Mouse (Mus musculus) limb, embryonic 11.5 days (tissue): ENCODE measurements around the gene Gpam. TPM values are rescaled to one million over a fixed set of nuclear protein-coding genes. Genes with fewer than 3 reads are reported as not detected.

ENCODE experiments used
- ATAC-seq: fragments of 200-750 bp; cut with Nextera tagmentation; 2 replicates; pipeline ENCODE4 v1.8.0; 2017; ENCODE audit warnings: low read depth; ENCODE audit not compliant: insufficient number of reproducible peaks, low FRiP score, low TSS enrichment
- DNase-seq: peaks from one replicate; pipeline ENCODE4 v3.0.0-alpha.2; 2015; ENCODE audit warnings: low spot score
- H3K27ac ChIP-seq: fragments of 300-500 bp; sonication (generic); replicated peaks from 2 replicates; pipeline ENCODE4 v1.5.1; 2014; ENCODE audit warnings: low read depth, mild to moderate bottlenecking, low read length
- H3K27me3 ChIP-seq: fragments of 300-500 bp; sonication (generic); 2 replicates; pipeline ENCODE4 v1.6.1; 2014; ENCODE audit warnings: mild to moderate bottlenecking, low read length, mixed read lengths; ENCODE audit not compliant: control insufficient read depth, insufficient read depth
- H3K36me3 ChIP-seq: fragments of 300-500 bp; sonication (generic); 2 replicates; pipeline ENCODE4 v1.6.1; 2014; ENCODE audit warnings: mild to moderate bottlenecking, low read length, moderate library complexity, mixed read lengths; ENCODE audit not compliant: control insufficient read depth, insufficient read depth
- H3K4me1 ChIP-seq: fragments of 300-500 bp; sonication (generic); 2 replicates; pipeline ENCODE4 v1.6.1; 2014; ENCODE audit warnings: low read length, mixed read lengths; ENCODE audit not compliant: control insufficient read depth, insufficient read depth
- H3K4me2 ChIP-seq: fragments of 300-500 bp; sonication (generic); 2 replicates; pipeline ENCODE4 v1.6.1; 2014; ENCODE audit warnings: low read depth, mild to moderate bottlenecking, moderate library complexity; ENCODE audit not compliant: severe bottlenecking
- H3K4me3 ChIP-seq: fragments of 300-500 bp; sonication (generic); 2 replicates; pipeline ENCODE4 v1.5.1; 2014; ENCODE audit warnings: low read depth, low read length
- H3K9ac ChIP-seq: fragments of 300-500 bp; sonication (generic); 2 replicates; pipeline ENCODE4 v1.6.1; 2014; ENCODE audit warnings: mild to moderate bottlenecking, low read length
- H3K9me3 ChIP-seq: fragments of 300-500 bp; sonication (generic); 2 replicates; pipeline ENCODE4 v1.6.1; 2016; ENCODE audit warnings: low read length; ENCODE audit not compliant: control insufficient read depth
- WGBS: fragments of 180-500 bp; shearing (Covaris S2); extraction: QIAGEN DNeasy Blood & Tissue Kit; methylation state at CpG from one replicate; pipeline ENCODE4 v1.1.7; 2014; 5-methylcytosine and 5-hydroxymethylcytosine counted together
- polyA plus RNA-seq: library from polyadenylated mRNA; unstranded; fragments of >200 nt; fragmentation: Nextera tagmentation; extraction: Ambion mirVana; gene quantifications from 2 replicates; pipeline ENCODE4 v1.2.1, GENCODE M21; 2014

Gene Gpam
- polyA plus RNA-seq, 1 experiment from 2014 or later = 14.4 TPM

DNA sequence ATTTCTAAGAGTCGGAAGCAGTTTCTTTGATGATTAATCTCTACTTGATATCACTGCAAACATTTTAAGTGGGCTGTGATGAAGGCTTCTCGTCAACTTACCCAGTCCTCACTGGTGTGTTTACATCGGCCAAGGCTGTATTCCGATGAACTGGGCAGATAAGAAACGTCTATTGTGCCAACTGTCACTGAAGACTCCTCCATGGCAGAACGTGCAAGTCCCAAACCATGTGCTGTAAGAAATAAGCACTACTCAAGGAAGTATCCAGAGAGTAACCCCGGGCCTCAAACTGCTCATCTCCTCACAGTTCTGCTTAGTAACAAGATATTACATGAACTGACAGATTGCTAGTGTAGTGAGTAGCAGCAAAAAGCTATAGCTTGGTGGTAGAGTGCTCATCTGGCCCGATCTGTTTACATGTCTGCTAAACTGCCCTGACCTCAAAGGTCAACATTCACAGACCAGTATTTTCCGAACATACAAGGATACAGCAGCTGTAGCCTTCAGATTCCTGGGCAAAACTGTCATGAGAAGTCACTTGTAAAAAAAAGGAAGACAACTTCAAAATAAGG is 29.6 kb downstream of the Gpam start:
- WGBS = 67% methylated on average over 9 of the region's 9 CpGs
- H3K36me3 ChIP-seq = 0 out of 2 replicates have a peak, but pooled peaks cover 3% of the 10 kb centered on the region
- peaks cover 5% of the 10 kb centered on the region; the same call in 1 of the 2 replicates for H3K4me1 ChIP-seq
- H3K27ac ChIP-seq = no peak overlapping the region
- H3K9me3 ChIP-seq = no peaks in the 10 kb centered on the region
- H3K4me3 ChIP-seq = no peak overlapping the region
- no peaks in the 10 kb centered on the region for H3K27me3 ChIP-seq
- DNase-seq = no peak
- ATAC-seq = no peak
- H3K4me2 ChIP-seq = no peak overlapping the region
- H3K9ac ChIP-seq = no peak overlapping the region

DNA sequence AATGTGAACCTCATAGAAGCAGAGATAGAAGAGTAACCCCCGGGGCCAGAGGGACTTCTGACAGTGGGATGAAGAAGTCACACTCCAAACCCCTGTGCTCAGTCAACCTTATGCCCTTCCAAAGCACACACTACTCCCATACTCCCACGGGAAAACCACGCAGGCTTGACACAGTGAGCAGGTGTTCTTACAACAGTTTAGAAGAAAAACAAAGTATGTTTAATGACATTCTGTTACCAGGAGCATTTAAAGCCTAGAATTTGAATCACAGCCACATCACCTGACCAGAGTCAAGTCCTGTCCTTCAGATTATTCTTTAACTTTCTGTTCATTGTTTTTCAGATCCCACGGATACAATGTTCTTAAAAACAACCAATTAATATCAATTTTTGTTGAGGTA is 30.4 kb downstream of the Gpam start:
- Histone ChIP-seq H3K27ac (no peak overlapping the region), H3K36me3 (peaks cover 3% of the 10 kb centered on the region; the same call in 1 of the 2 replicates), H3K4me1 (peaks cover 5% of the 10 kb centered on the region; the same call in 1 of the 2 replicates), H3K9me3 (no peaks in the 10 kb centered on the region), H3K4me3 (no peak overlapping the region), H3K27me3 (no peaks in the 10 kb centered on the region), H3K4me2 (no peak overlapping the region), H3K9ac (no peak overlapping the region)
- ATAC-seq = no peak
- 94% methylated on average over 4 of the region's 4 CpGs for WGBS
- DNase-seq = no peak

DNA sequence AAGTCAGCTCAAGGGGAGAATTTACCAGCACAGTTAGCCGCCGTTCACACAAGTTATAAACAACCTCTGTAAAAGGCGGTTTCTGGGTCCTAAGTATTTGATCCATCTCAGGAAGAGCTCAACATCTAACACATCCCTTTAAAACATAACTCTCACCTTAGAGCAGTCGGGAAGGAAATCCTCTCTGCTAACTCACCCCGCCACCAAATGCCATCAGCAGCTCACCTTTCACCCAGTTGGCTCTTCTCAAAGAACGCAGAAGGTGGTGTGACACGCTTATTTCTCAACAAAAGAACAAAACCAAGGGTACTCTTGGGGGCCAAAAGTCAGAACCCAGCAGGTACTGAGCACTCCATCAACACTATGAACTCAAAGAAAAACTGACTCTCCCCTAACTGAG is 31.5 kb downstream of the Gpam start:
- no peak overlapping the region for H3K4me3 ChIP-seq
- WGBS = 91% methylated on average over 7 of the region's 7 CpGs
- no peak overlapping the region for H3K9ac ChIP-seq
- peaks cover 5% of the 10 kb centered on the region; the same call in 1 of the 2 replicates for H3K4me1 ChIP-seq
- peaks cover 3% of the 10 kb centered on the region; the same call in 1 of the 2 replicates for H3K36me3 ChIP-seq
- H3K27me3 ChIP-seq = no peaks in the 10 kb centered on the region
- DNase-seq (no peak), ATAC-seq (no peak)
- H3K9me3 ChIP-seq = no peaks in the 10 kb centered on the region
- H3K4me2 ChIP-seq = no peak overlapping the region
- no peak overlapping the region for H3K27ac ChIP-seq

DNA sequence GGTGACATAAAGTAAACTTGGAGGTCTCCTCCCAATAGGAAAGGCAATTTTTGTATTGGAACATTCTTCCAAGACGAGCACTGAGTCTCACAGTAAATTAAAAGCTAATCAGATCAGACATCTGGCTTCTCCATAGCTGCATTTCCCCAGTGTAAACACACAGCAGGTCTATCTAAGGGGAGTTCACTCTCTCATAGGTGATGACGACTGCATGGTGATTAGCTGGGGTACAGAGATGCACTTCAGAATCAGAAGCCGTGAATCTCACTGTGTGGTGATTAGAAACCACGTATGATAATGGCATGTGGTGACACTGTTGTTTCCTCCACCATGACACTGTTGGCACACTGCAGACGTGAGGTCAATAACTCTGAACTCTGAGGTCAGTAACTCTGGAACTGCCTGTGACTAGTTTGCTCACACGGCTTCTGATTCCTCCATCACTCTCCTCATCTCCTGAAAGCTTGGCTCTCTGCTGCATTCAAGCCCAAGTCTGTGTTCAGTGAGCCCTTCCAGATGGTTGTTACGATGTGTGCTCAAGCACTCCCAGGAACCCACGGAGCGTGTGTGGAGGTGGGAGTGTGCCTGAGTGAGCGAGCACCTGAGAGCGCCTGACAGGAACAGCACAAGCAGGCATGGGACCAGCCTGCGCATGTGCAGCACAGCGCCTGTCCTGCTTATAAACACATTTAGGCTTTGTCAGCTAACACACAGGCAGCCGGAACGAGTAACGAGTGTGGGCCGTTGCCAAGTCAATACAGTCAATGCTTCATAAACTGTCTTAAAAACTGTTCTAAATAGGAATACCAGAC is 35.2 kb downstream of the Gpam start:
- H3K27me3 ChIP-seq = no peaks in the 10 kb centered on the region
- no peak overlapping the region for H3K9ac ChIP-seq
- H3K36me3 ChIP-seq = peaks cover 6% of the 10 kb centered on the region; the same call in 1 of the 2 replicates
- DNase-seq = no peak
- 92% methylated on average over 17 of the region's 17 CpGs for WGBS
- H3K4me3 ChIP-seq = no peak overlapping the region
- no peaks in the 10 kb centered on the region for H3K4me1 ChIP-seq
- H3K4me2 ChIP-seq = no peak overlapping the region
- H3K27ac ChIP-seq = no peak overlapping the region
- H3K9me3 ChIP-seq = no peaks in the 10 kb centered on the region
- ATAC-seq = no peak

DNA sequence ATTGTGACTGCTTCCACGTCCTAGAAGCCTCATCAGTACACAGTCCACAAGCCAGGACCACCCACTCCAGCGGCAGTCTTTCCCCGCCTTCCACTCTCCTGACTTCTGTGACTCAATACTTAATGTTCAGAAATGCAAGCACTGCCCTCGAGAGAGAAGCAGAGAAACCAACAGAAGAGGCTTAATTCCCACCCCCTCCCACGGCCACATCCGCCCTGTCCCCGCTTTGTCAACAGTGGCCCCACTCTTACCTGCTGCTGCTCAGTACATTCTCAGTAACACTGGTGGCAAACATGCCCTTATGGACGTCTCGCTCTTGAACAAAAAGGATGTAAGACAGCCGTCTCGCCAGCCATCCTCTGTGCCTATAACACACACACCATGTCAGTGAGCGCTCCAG is 36.2 kb downstream of the Gpam start:
- no peak overlapping the region for H3K4me3 ChIP-seq
- no peaks in the 10 kb centered on the region for H3K4me1 ChIP-seq
- no peaks in the 10 kb centered on the region for H3K9me3 ChIP-seq
- H3K27me3 ChIP-seq = no peaks in the 10 kb centered on the region
- H3K27ac ChIP-seq = no peak overlapping the region
- H3K4me2 ChIP-seq = no peak overlapping the region
- no peak for ATAC-seq
- WGBS = 93% methylated on average over 12 of the region's 12 CpGs
- peaks cover 9% of the 10 kb centered on the region; the same call in 1 of the 2 replicates for H3K36me3 ChIP-seq
- DNase-seq = no peak
- H3K9ac ChIP-seq = no peak overlapping the region

DNA sequence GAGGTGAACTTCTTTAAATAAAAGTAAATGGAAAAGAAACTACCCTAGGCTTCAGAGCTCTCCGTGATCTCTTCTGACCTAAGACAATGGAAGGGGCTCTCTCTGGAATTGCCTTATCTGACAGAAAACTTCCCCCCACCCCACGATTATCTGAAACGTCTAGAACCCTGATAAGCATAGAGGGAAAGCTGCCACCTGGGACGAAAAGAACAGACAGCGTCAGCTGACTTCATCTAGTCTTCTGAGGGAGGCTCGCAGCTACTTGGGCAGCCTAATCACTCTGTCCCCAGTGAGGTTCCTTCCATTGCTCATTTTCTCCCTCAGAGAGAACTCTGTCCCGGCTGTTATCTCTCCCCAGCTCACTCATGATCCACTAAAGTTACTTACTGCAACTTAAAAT is 36.9 kb downstream of the Gpam start:
- no peak for ATAC-seq
- H3K36me3 ChIP-seq = peaks cover 10% of the 10 kb centered on the region; the same call in 1 of the 2 replicates
- no peaks in the 10 kb centered on the region for H3K9me3 ChIP-seq
- DNase-seq = no peak
- no peaks in the 10 kb centered on the region for H3K4me1 ChIP-seq
- no peak overlapping the region for H3K9ac ChIP-seq
- no peak overlapping the region for H3K4me3 ChIP-seq
- 90% methylated on average over 7 of the region's 7 CpGs for WGBS
- no peak overlapping the region for H3K27ac ChIP-seq
- H3K27me3 ChIP-seq = no peaks in the 10 kb centered on the region
- H3K4me2 ChIP-seq = no peak overlapping the region

DNA sequence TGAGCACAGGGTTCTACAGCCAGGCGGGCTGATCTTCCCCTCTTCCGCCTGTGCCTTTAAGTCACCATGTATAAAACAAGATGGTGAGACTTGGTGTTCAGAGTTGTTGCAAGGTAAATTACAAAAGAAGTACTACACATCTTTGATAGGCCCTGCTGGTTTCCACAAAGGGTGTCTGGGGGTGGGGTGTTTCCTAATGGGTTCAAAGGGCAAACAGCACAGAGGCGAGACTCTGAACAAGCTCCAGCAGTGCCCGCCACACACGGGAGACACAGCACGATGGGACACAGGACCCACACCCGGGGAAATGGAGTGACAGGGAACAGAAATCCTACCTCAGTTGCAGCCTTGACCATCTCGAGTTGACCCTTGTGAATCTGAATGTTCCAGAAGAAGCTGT is 39.3 kb downstream of the Gpam start:
- H3K36me3 ChIP-seq = peaks cover 8% of the 10 kb centered on the region; the same call in 1 of the 2 replicates
- DNase-seq (no peak), ATAC-seq (no peak)
- 90% methylated on average over 8 of the region's 8 CpGs for WGBS
- H3K27me3 ChIP-seq = no peaks in the 10 kb centered on the region
- no peak overlapping the region for H3K9ac ChIP-seq
- H3K4me2 ChIP-seq = no peak overlapping the region
- H3K27ac ChIP-seq = no peak overlapping the region
- H3K4me1 ChIP-seq = no peaks in the 10 kb centered on the region
- no peaks in the 10 kb centered on the region for H3K9me3 ChIP-seq
- no peak overlapping the region for H3K4me3 ChIP-seq

DNA sequence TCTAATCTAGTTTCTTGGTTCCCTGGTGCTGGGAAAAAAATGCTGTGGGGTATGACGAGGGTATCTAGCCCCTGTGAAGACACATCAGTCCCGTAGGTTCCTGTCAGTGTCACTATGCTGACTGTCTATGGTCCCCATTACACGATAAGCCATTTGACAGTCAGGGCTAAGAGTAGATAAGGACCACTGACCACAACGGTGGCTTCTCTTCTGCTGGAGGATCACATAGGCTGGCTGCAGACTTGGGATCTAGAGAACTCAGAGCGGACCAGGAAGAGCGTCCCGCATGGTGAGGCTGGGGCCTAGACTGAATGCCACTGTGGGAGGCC is 41.2 kb downstream of the Gpam start:
- H3K27ac ChIP-seq = no peak overlapping the region
- WGBS = 87% methylated on average over 7 of the region's 7 CpGs
- H3K36me3 ChIP-seq = peaks cover 14% of the 10 kb centered on the region; the same call in 1 of the 2 replicates
- DNase-seq (no peak), ATAC-seq (no peak)
- no peak overlapping the region for H3K4me2 ChIP-seq
- no peak overlapping the region for H3K9ac ChIP-seq
- no peaks in the 10 kb centered on the region for H3K4me1 ChIP-seq
- H3K4me3 ChIP-seq = no peak overlapping the region
- H3K27me3 ChIP-seq = no peaks in the 10 kb centered on the region
- no peaks in the 10 kb centered on the region for H3K9me3 ChIP-seq
